ENCODE assay signal across 29 mouse cellular contexts in genomic region chr10:68678678-68679077, GRCm38 (mm10). TPM values are rescaled to one million over a fixed set of nuclear protein-coding genes. Genes with fewer than 3 reads are reported as not detected.
A peak's percentile ranks its signal among the peaks of the same experiment; 100 is the strongest.
DNase-seq lines count a peak whose midpoint lies in the region; ATAC-seq and TF ChIP-seq lines count a peak whose summit lies in the region.
"Had no signal": no experiment of that assay in that cellular context is flagged by ENCODE, and none has a peak within 500 bp of the region (broad histone marks: within the 10 kb centered on the region; RNA-seq: fewer than 3 reads in every experiment).

No protein-coding gene starts in this region.

- H3K9ac ChIP-seq in intestine, postnatal 0 days (ENCODE audit: low read depth, low read length): no peak overlapping the region
- H3K9ac ChIP-seq in intestine, embryonic 16.5 days (ENCODE audit: low read depth, low read length): no peak overlapping the region
- H3K9ac ChIP-seq in lung, postnatal 0 days (replicated peaks; ENCODE audit: low read depth): no peak overlapping the region
- H3K9ac ChIP-seq: heart, embryonic 13.5 days; hindbrain, embryonic 14.5 days; kidney, embryonic 15.5 days; limb, embryonic 12.5 days; liver, embryonic 12.5 days; lung, embryonic 15.5 days; stomach, embryonic 15.5 days had no signal

- no peaks in the 10 kb centered on the region for H3K27me3 ChIP-seq in intestine, postnatal 0 days (replicated peaks; ENCODE audit: control insufficient read depth, insufficient read depth, low read length)
- no peaks in the 10 kb centered on the region for H3K27me3 ChIP-seq in intestine, embryonic 16.5 days (replicated peaks; ENCODE audit: control insufficient read depth, insufficient read depth, low read length)
- no peaks in the 10 kb centered on the region for H3K27me3 ChIP-seq in lung, postnatal 0 days (replicated peaks; ENCODE audit: insufficient read depth, low read length)
- H3K27me3 ChIP-seq in splenic B cell, adult 2 months (ENCODE audit: control insufficient read depth, insufficient read depth, low read length, poor library complexity, severe bottlenecking): no peaks in the 10 kb centered on the region
- H3K27me3 ChIP-seq: heart, embryonic 13.5 days; kidney, embryonic 15.5 days; limb, embryonic 12.5 days; liver, embryonic 12.5 days; lung, embryonic 15.5 days; stomach, embryonic 15.5 days had no signal

- no peak overlapping the region for H3K4me3 ChIP-seq in intestine, postnatal 0 days (ENCODE audit: low read depth, low read length)
- no peak overlapping the region for H3K4me3 ChIP-seq in intestine, embryonic 16.5 days (ENCODE audit: low read length)
- H3K4me3 ChIP-seq in lung, postnatal 0 days (ENCODE audit: low read depth, low read length): no peak overlapping the region
- no peak overlapping the region for H3K4me3 ChIP-seq in lung, adult 2 months (replicated peaks; ENCODE audit: extremely low read depth, low read depth, low read length)
- H3K4me3 ChIP-seq: heart, embryonic 13.5 days; kidney, embryonic 15.5 days; limb, embryonic 12.5 days; liver, embryonic 12.5 days; lung, embryonic 15.5 days; stomach, embryonic 15.5 days had no signal

- no peak for TF ChIP-seq EP300 in lung, postnatal 0 days (IDR thresholded peaks at IDR 0.05)

- 71% methylated on average over 4 of the region's 4 CpGs for WGBS in intestine, postnatal 0 days
- WGBS in intestine, embryonic 16.5 days: 71% methylated on average over 4 of the region's 4 CpGs
- WGBS in lung, postnatal 0 days: 70% methylated on average over 4 of the region's 4 CpGs
- WGBS in lung, adult 2 months: 74% methylated on average over 4 of the region's 4 CpGs

- no peak for TF ChIP-seq POLR2A in lung, adult 2 months (IDR thresholded peaks at IDR 0.05; ENCODE audit: borderline replicate concordance, extremely low read depth, low read depth, low read length)

- no peak for ATAC-seq in intestine, postnatal 0 days
- ATAC-seq in intestine, embryonic 16.5 days: no peak
- no peak for ATAC-seq in lung, postnatal 0 days
- ATAC-seq: CD4-positive, CD25-positive, alpha-beta regulatory T cell, adult 4 months; forebrain, embryonic 14.5 days; liver, embryonic 12.5 days; midbrain, embryonic 16.5 days had no signal

- no peaks in the 10 kb centered on the region for H3K36me3 ChIP-seq in intestine, postnatal 0 days (ENCODE audit: control insufficient read depth, insufficient read depth)
- no peaks in the 10 kb centered on the region for H3K36me3 ChIP-seq in intestine, embryonic 16.5 days (ENCODE audit: control insufficient read depth, insufficient read depth, low read length)
- no peaks in the 10 kb centered on the region for H3K36me3 ChIP-seq in lung, postnatal 0 days (ENCODE audit: insufficient read depth, low read length)
- no peaks in the 10 kb centered on the region for H3K36me3 ChIP-seq in splenic B cell, adult 2 months (ENCODE audit: control insufficient read depth, insufficient read depth, low read length, poor library complexity, severe bottlenecking)
- H3K36me3 ChIP-seq: G1E; heart, embryonic 13.5 days; kidney, embryonic 15.5 days; limb, embryonic 12.5 days; liver, embryonic 12.5 days; lung, embryonic 15.5 days; stomach, embryonic 15.5 days had no signal

- H3K4me2 ChIP-seq in intestine, postnatal 0 days (replicated peaks; ENCODE audit: low read depth): no peak overlapping the region
- no peak overlapping the region for H3K4me2 ChIP-seq in intestine, embryonic 16.5 days (ENCODE audit: low read depth, low read length)
- H3K4me2 ChIP-seq in lung, postnatal 0 days (replicated peaks; ENCODE audit: low read depth, low read length): no peak overlapping the region
- H3K4me2 ChIP-seq: heart, embryonic 13.5 days; hindbrain, embryonic 14.5 days; kidney, embryonic 15.5 days; limb, embryonic 12.5 days; liver, embryonic 12.5 days; lung, embryonic 15.5 days; stomach, embryonic 15.5 days had no signal

- peak; percentile 11 for DNase-seq in adrenal gland, postnatal 14 days
- DNase-seq in adrenal gland, adult 2 months: no peak
- DNase-seq in lung, postnatal 0 days (ENCODE audit: low spot score): no peak
- no peak for DNase-seq in lung, adult 2 months
- DNase-seq in splenic B cell, adult 2 months (ENCODE audit: low read depth, low spot score): peak; percentile 31
- no peak for DNase-seq in MN1 (ENCODE audit: low spot score)
- DNase-seq: cerebellum, adult 2 months; cerebellum, postnatal 25 days; embryo, embryonic 11 days; gastrocnemius, postnatal 14 days; heart, adult 11 months; right cerebral cortex, adult 18-20 months; right cerebral cortex, postnatal 4 days; thymus, adult 2 months; thymus, postnatal 4 days had no signal

- no peaks in the 10 kb centered on the region for H3K9me3 ChIP-seq in intestine, postnatal 0 days (ENCODE audit: control insufficient read depth)
- H3K9me3 ChIP-seq in intestine, embryonic 16.5 days (ENCODE audit: control insufficient read depth, low read length): no peaks in the 10 kb centered on the region
- no peaks in the 10 kb centered on the region for H3K9me3 ChIP-seq in lung, postnatal 0 days (ENCODE audit: low read length)
- H3K9me3 ChIP-seq: heart, embryonic 13.5 days; kidney, embryonic 15.5 days; limb, embryonic 12.5 days; liver, embryonic 12.5 days; lung, embryonic 15.5 days; stomach, embryonic 15.5 days had no signal

- no peak overlapping the region for H3K27ac ChIP-seq in intestine, postnatal 0 days (ENCODE audit: low read depth, low read length)
- H3K27ac ChIP-seq in intestine, embryonic 16.5 days (ENCODE audit: low read length): no peak overlapping the region
- no peak overlapping the region for H3K27ac ChIP-seq in lung, postnatal 0 days (ENCODE audit: low read length)
- H3K27ac ChIP-seq: heart, embryonic 13.5 days; hindbrain, embryonic 14.5 days; kidney, embryonic 15.5 days; limb, embryonic 12.5 days; liver, embryonic 12.5 days; lung, embryonic 15.5 days; macrophage; stomach, embryonic 15.5 days had no signal

- H3K4me1 ChIP-seq in intestine, postnatal 0 days (replicated peaks; ENCODE audit: control insufficient read depth, insufficient read depth, low read length): no peaks in the 10 kb centered on the region
- H3K4me1 ChIP-seq in intestine, embryonic 16.5 days (ENCODE audit: control insufficient read depth, insufficient read depth, low read length): no peaks in the 10 kb centered on the region
- H3K4me1 ChIP-seq in lung, postnatal 0 days (ENCODE audit: insufficient read depth, low read depth, low read length): no peaks in the 10 kb centered on the region
- H3K4me1 ChIP-seq in lung, adult 2 months (ENCODE audit: control insufficient read depth, insufficient read depth, low read length): no peaks in the 10 kb centered on the region
- H3K4me1 ChIP-seq: heart, embryonic 13.5 days; kidney, embryonic 15.5 days; limb, embryonic 12.5 days; liver, embryonic 12.5 days; lung, embryonic 15.5 days; stomach, embryonic 15.5 days had no signal

- TF ChIP-seq CTCF in intestine, postnatal 0 days (IDR thresholded peaks at IDR 0.05; ENCODE audit: low read depth): peak; percentile 25; the same call in 1 of the 2 replicates
- 0 out of 2 replicates have a peak, but pooled peaks have one; percentile 14 for TF ChIP-seq CTCF in lung, postnatal 0 days (IDR thresholded peaks at IDR 0.05)
- no peak for TF ChIP-seq CTCF in lung, adult 2 months (IDR thresholded peaks at IDR 0.05; ENCODE audit: insufficient read depth, low read length)

RNA-seq across cellular contexts. Expression of gene Tmem26, which starts 44.8 kb away (rescaled TPM):
- 6.9 and 9.3 TPM in 2 replicates for total RNA-seq in adrenal gland, postnatal 14 days (2021)
- 1 to 10 TPM; 3.7 to 6.9 TPM for total RNA-seq in adrenal gland, adult 2 months (2021)
- polyA plus RNA-seq in adrenal gland, adult 2 months (2012; rRNA removed): 2.8 and 3.2 TPM in 2 replicates
- 3.8 and 4.6 TPM in 2 replicates for polyA plus RNA-seq in intestine, postnatal 0 days (2015; fragmentation: Nextera tagmentation; extraction: Ambion mirVana)
- polyA plus RNA-seq in intestine, embryonic 16.5 days (2015; fragmentation: Nextera tagmentation; extraction: Ambion mirVana): 7.6 and 8.1 TPM in 2 replicates
- 3.0 and 3.4 TPM in 2 replicates for polyA plus RNA-seq in lung, postnatal 0 days (2015; fragmentation: Nextera tagmentation; extraction: Ambion mirVana)
- 0.88 and 1.6 TPM in 2 replicates for polyA plus RNA-seq in lung, adult 2 months (2012; rRNA removed)
- polyA plus RNA-seq: G1E had no signal

Comparison
In these comparisons a context has a peak if more than half of its experiments do, and no peak if none do; other contexts are left out.
1. DNase-seq: peak in adrenal gland, postnatal 14 days (single experiment) and splenic B cell, adult 2 months (single experiment); none in adrenal gland, adult 2 months (single experiment), lung, postnatal 0 days (single experiment), lung, adult 2 months (single experiment) and MN1 (single experiment).